Mouse (Mus musculus) telencephalon, adult 2 months (tissue): ENCODE measurements around the gene Gpr150.

Experiments used
- DNase-seq: peaks from one replicate; pipeline ENCODE4 v3.0.0-alpha.2; 2011; ENCODE audit warnings: low read depth, low spot score

Gpr150 gene

DNA sequence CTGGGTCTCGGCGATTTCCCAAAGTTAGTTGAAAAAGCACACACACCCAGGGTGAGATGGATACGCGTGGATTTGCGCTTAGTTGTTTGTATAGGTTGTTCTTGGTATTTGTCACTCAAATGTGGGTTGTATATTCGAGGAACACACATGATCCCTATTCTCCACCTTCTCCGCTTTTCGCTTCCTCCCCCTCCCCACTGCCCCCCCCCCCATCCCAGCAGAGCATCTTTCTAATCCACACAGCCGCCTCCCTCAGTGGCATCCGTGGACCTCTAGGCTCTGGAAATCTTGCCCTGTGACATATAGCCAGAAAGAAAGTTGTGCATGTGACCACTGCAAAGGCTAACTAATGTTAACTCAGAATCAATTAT is at the start of gene Gpr150:
Gpr150 (minus strand) TSS at position 101 of the 371 bp plus-strand sequence.
- DNase-seq = no peak

DNA sequence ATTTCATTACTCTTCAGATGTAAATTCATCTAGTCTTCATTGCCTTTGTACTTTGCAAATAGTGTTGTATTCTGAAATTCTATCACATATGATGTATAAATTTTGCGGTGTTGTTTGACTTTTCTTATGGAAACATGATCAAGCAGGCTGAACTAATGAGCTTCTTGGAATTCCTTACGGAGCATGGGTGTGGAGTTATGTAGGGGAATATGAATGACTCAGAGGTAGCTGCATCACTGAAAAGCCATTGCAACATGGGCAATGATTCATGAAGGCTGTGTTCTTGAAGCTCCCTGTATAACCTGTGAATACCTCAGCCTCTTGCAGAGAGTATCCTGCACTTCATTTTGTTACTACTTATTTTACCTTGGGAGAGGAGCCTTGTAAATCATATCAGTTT is 45.2 kb upstream of the Gpr150 start:
- no peak for DNase-seq

DNA sequence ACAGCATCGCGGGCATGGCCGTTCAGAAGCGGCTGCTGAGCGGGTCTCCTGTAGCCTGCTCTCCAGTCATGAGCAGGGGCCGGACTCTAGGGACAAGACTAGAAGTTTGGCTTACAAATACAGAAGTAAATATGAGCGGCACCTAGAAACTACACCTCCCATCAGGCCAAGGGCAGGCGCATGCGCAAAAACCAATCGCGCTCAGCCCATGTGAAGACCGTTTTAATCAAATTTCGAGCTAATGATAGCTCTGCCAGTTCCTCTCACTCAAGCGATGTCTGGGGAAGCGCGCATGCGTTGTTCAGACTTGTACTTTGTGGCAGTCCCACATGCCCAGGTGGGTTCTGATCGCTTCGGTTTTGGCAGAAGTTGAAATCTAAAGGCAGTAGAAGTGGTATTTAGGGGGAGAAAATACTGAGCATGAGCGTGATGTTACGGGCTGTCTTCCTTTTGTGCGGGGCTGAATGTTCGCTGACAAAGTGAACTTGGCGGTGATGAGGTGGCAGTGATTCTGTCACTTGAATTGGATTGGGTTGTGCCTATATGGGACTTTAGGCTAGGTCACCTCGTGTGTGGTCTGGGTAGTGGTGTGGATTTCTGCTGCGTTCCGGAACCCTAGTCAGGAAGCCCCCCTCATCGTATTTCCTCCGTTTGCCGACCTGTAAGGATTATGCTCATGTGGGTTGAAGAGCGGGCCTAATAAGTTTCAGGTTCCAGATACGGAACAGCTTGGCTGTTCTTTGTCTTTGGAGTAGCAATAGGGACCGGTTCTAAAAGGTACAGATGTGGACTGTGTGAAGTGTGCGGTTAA is 41.9 kb upstream of the Gpr150 start, which contains the start of the genes Arsk and Ttc37:
Arsk (minus strand) TSS at position 168 of the 811 bp plus-strand sequence.
Ttc37 (plus strand) TSS at position 242 of the 811 bp plus-strand sequence.
- peak; percentile 97 for DNase-seq

DNA sequence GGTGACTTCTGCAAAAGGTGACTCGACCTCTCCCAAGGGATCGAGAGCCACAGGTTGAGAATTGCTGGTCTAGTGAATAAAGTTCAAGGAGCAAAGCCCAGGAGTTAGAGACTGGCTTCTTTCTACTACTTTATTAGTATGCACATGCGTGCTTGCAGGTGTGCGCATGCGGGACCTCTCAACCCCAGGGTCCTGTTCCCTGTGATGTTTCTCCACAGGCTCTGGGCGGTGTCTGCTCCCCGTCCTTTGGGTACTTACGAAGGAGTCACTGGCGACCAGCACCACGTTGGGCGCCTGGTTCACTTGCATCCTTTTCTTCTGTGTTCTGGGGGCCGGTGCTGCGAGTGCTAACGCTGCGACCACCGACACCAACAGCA is 41.3 kb upstream of the Gpr150 start:
- peak; percentile 10 for DNase-seq

DNA sequence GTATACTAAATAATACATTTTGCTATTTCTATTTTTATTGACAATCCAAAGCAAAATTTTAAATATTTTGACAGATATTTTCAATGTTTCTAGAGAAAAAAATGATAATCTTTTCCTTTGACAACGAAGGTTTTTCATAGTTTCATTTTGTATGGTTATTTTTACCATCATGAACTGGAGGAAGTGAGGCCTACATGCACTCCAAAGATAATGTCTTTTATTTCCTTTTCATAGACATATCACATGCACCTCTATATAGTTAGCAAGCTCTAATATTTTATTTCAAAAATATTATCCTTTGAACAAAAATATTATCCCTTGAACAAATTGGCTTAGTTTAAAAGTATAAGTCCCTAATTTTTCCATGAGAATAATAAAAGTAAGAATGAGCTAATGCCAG is 17.5 kb upstream of the Gpr150 start:
- DNase-seq = no peak

DNA sequence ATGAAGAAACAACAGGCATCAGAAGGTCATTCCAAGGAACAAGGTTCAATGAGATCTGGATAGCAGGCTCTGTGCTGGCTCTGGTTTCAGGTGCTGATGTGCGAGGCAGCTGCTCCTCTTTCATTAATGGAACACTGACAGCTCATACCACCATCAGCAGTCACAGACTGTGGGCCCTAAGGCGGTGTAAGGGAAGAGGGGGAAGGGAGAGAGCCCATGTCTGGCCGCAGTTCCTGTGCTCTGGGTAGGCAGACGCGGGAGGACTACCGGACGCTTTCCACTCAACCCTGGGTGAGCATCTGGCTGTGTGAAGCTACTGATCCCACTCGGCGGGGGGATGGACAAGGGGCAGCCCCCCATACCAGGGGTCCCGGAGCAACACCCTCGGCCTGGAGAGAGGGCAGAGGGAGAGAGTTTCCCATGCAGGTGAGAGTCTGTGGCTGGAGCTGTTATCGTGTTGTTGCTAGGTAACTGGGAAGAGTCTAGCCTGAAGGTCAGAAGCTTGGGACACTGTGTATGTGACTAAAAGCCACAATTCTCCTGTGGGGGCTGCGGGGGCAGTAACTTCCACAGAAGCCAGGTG is 7.7 kb upstream of the Gpr150 start:
- no peak for DNase-seq

DNA sequence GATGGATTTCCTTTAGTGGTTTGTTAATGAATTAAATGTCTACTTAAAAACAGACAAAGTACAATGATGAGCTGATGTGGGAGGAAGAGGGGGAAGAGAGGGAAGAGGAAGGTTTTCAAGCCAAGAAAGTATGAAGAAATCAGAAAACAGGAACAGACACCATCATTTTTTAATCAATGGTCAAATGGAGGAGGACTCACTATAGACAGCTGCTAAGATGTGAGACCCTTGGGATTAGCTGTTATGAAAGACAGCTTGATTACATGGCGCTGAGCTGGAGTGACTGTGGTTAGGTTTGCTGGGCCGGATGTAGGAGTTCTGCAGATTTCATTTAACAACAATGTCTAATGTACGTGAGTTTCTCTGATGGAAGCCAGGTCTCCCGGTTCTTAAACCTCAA is 6.8 kb upstream of the Gpr150 start:
- DNase-seq = no peak

DNA sequence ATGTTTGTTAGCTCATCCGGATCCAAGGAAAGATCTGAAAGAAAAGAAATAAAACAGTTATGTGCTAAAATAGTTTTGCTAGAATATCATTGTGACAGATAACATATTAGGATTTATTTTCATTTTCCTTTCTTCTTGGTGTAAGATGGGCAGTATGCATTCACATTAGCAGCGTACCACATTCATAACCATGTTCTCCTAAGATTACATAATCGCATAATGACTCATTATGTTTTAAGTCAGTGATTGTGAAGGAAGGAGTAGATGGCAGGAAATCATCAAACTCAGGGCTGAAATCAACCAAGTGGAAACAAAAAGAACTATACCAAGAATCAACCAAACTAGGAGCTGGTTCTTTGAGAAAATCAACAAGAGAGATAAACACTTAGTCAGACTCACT is 5.8 kb upstream of the Gpr150 start:
- DNase-seq = no peak

DNA sequence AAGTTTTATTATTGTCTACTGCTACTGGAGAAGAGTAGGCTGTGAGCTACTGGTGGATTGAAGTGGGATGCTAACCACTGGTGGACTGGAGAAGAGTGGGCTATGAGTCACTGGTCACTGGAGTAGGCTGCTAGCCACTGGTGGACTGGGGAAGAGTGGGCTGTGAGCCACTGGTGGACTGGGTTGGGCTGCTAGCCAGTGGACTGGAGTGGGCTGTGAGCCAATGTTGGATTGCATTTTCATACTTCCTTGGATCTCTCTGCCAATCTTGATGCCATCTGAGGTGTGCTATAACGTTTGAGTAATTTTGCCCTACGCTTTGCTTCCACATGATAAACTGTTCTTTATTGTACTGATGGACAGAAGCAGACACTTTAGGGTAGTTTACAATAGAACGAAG is 5.3 kb upstream of the Gpr150 start:
- no peak for DNase-seq

DNA sequence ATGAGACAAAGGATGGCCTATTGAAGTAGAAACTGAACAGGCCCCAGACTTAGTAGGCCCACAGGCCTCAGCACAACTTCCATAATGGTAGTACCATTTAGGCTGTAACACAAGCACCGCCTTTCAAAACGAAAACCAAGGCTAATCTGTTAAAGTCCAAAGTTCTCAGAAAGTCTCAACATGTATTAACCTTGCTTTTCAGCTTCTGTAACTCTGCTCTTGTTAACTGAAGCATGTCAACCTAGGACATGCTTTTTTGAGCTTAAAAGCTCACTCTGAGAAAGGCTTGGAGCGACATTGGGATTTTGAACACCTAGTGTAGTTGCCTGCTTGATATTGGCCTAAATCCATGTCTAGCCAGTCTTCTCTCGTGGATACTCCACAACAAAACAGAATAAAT is 2.8 kb upstream of the Gpr150 start:
- DNase-seq = no peak

DNA sequence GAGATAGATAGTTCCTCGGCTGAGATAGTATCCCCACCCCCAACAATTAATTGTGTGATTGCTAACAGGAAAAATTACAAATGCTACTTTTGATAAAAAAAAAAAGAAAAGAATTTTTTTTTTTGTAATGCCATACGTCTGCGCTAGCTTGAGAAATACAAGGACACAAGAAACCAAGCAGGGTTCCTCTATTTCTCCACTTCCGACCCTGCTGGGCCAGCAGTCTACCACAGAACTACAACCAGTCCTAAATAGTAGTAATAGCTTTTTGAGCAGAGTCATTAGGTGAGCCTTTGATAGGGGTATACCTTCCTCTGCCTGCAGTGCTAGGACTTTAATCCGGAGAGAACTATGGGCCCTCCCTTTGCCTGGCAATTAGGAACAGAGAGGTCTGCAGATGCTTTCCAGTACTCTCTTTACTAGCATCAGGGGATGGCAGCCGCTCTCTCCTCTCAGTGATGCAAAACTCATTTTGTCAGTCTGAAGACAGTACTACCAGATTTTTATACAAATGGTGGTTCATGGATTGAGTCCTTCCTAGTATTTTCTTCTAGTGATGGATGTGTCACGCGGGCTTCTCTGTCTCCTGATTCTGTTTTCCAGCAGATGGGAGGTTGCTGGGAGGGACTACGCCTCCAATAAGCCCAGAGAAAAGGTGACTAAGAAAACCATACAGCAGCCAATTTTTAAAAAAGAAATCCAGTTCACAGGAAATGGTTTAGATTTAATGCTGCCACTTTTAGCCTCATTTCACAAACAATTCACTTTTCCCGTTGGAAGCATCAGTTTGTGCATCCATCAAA is 672 bp upstream of the Gpr150 start:
- no peak for DNase-seq

DNA sequence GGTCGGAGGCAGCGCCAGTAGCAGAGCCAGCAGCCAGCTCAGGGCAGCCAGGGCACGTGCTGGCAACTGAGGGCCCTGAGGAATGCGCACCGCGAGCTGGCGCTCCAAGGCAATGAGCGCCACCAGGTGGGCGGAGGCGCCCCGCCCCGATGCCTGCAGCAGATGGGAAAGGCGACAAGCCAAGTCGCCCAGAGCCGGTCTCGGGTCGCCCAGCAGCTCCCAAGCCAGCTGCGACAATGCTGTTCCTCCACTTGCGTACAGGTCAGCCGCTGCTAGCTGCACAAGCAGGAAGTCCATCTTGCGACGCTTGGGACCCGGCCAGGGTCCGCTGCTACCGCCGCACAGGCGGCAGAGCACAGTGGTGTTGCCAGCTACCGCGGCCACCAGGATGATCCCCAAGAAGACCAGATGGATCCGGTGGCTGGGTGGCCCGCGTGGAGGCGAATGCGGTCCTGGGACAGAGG is 503 bp downstream of the Gpr150 start:
- peak; percentile 56 for DNase-seq

DNA sequence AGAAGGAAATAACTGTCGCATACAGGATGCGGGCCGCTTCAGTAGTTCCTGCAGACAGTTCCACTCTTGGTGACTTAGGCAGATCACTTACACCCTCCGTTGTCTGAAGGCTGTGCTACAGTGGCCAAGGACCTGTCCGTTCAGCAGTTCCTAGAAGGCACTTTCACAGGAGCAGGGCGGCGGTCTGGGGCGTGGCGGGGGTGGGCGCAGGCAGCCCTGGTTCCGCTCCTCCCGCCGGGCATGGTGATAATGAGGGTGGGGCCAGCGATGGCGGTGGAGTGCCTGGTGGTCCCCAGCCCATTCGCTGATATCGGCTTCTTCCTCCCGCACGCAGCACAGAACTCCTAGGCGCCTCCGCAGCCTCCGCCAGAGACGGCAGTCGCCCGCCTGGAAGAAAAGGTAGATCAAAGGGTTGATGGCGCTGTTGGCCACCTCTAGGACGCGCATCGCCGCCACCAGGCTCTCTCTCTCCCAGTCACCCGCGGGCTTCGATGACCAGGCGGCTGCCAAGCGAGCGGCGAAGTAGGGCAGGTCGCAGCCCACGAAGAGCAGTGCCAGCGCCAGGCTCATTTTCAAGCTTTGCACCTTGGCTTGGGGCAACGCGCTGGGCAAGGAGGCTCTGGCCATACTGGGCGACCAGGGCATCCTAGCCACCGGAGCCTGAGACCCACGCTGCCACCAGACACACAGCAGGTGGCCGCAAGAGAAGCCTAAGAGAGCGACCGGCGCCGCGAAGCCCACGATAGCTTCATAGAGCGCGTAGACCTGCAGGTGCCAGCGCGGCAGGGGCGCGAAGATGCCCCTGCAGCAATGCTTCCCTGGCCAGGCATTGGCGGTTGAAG is 1.2 kb downstream of the Gpr150 start:
- DNase-seq = no peak

DNA sequence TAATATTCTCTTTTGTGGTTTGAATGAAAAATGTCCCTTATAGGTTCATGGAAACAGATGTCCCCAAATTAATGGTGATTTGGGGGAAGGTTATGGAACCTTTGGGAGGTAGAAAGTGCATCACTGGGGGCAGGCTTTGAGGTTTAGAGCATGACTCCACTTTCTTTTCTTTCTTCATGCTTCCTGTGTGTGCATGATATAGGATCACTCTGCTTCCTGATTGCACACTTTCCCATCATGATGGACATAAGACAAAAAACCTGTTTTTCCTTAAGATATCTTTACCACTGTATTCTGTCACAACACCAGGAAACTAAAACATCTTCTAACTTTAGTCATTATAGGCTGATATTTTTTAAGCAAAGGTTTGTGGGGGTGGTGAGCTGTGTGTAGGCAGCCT is 11.8 kb downstream of the Gpr150 start:
- no peak for DNase-seq

DNA sequence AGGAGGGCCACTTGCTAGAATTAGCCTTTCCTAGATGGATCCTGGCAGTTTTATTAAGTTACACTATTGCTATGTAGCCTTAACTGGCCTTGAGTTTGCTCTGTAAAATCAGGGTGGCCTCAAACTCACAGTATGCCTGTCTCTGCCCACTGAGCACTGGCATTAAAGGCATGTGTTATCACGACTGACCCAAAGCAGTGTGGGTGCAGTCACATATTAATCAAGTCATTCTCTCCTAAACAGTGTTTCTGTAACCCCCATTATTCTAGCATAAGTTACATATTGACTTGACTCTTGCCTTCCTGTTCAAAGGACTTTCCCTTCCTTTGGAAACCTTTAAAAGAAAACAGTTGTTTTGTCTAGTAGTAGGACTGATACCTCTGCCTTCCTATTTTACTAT is 14.3 kb downstream of the Gpr150 start:
- no peak for DNase-seq

DNA sequence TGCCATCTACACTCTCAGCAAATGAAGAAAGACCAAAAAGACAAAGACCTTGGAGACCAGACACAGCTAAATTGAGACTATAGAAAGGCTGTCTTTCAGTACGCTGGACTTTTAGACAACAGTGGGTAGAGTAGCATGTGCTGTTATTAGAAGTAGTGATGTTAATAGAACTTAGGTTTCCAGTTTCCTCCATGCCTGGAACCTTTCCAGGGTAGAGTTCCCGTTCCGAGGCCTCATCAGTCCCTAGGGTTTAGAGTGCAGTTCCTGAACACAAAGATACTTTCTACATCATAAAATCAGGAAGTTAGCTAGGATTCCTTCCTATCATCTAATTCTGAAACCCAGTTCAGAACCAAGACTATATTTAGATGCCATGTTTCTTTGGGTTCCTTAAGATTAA is 32.2 kb downstream of the Gpr150 start:
- DNase-seq = no peak

DNA sequence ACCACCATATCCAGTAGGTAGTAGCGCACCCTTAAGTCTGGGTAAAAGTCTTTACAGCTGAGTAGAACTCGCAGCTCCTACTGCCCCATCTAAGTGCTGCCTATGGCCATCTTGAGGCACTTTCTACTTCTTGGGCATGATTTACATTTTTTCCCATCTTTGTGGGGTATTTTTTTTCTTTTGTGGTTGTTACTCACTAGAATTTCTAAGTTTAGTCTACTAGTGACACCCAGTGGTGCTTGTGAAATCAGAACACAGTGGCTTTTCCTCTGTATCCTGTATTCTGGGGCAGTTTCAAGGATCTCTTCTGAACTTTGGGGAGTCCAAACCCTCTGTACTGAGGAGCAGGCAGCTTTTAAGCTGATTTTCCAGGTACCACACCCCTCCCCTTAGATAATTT is 35.0 kb downstream of the Gpr150 start:
- DNase-seq = no peak

DNA sequence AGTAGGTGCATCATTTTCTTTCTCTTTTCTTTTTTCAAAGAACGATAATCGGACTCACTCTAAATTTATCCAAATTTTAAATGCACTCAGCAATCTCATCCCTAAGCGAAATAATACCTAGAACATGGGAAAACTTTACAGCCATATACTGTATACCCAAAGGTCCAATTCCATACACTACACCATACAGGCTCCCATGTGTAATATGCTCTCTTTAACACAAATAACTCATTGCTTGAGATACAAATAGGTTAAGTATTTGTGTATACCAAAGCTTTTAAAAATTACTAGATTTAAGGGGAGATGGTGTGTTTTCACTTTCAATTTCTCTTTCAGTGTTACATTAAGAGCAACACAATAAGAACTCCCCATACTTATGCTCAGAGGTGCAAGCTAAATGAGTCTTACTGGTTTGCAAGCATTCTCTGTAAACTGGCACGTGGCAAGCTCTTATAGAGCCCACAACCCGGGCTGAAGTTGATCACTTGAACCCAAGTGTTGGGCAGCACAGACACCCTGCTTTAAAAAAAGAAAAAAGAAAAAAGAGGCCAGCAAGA is 37.9 kb downstream of the Gpr150 start:
- DNase-seq = no peak

DNA sequence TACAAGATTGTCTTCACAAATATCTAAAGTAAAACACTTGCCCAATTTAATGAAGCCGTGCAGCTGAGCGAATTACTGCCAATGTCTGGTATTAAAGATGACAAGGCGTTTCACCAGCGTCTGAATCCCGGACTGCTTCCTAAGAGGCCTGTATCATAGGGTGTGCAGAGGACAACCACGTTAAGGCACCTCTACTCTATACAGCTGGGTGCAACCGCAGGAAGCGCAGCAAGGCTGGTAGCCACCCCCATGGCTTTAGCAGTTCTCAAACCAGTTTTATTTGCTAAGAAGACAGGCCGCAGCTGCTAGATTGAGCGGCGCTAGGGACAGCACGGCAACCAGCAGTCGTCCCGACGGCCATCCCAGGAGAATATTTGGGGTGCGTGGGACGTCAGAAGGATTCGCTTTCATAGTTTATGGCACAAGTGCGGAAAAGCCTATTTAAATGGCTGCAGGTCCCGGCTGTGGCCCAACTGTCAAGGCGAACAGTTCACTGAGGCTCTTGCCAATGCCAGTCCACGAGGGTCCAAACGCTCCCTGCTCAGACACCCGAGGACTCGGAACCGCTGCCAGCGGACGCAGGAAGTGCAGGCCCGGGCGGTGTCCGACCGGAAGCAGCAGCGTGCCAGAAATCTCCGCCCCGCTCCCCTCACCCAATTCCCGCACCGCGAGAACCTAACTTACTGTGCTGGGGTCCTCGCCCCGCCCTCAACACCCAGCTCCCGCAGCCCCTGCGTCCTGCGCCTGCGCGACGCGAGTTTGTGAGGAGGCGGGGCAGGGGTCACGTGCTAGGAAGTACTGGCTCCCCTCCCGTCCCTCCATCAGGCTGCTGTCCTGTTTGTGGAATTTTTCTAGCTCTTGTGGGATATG is 38.6 kb downstream of the Gpr150 start, which contains the start of gene Rfesd:
Rfesd (minus strand) TSS at position 746 of the 870 bp plus-strand sequence.
- peak; percentile 95 for DNase-seq

DNA sequence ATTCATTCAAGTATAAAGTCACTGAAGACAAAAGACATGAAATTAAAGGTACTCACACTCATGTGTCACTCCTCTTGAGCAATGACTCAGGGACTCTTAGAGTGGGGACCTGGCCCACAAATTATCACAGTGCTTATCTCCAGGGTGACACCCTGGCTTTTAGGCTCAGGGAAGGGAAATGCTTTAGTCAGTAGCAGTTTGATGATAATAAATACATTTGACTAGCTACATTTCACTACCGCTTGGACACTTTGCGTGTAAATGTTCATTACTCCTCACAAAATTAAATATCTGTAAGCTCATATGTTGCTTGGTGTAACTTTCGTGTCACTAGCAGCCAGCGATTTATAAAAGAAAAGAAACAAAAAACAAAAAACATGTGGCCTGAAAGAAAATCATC is 39.3 kb downstream of the Gpr150 start:
- DNase-seq = no peak
